Mouse (Mus musculus): ENCODE data around the gene Ankrd36. TPM values are rescaled to one million over a fixed set of nuclear protein-coding genes. Genes with fewer than 3 reads are reported as not detected.

Ankrd36 gene
- total RNA-seq, 2 experiments from 2014 or later: not detected

DNA sequence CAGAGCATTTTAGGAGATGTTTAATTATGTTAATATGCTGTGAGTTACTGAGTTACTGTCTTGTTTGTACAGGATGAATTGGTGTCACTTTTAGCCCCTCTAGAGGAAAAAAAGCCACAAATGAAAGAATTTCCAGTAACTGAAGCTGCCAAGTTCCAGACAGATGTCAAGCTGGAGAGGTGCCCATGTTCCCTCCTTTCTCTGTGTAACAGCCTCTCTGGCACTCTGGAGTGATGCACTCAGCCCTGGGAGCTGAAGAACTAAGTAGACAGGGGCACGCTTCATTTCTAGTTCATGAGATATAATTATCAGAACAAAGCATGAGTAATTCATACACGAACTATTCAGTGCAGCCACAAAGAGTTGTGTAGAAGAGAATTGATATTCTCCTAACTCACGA lies 45.0 kb downstream of the Ankrd36 start:
- no peak for DNase-seq (ENCODE audit: low spot score in 2 of 2)
- intact Hi-C loops (cut with DNase I): no loop called here

DNA sequence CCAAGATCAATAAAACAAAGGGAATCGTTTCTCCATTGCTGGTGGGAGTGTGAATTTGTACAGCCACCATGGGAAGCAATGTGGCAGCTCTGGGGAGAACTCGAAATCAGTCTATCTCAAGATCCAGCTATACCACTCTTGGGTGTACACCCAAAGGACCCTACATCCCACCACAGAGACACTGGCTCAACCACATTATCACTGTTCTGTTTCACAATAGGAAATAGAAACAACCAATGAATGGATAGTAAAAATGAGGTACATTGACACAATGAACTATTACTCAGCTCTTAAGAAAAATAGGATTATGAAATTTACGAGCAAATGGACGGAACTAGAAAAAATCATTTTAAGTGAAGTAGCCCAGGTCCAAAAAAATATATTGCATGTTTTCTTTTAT lies 55.6 kb downstream of the Ankrd36 start:
- intact Hi-C loops (cut with DNase I): no loop called here
- no peak for DNase-seq (ENCODE audit: low spot score in 2 of 2)

DNA sequence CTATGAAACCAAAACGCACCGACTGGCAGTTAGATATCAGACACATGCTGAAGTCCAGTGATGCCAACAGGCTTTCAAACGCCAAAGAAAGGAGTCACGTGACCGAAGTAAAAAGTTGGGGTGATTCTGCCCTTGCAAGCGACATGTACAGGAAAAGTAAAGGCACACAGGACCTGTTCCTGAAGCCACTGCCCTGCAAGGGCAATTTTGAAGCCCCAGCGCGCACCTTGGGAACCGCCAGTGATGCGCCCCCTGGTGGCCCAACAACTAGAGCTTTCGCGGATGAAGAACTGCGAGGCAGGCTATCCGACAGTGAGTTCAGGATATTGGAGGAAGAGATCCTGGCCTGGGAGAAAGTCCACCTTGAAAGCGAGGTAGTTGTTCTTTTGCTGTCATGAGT lies 59.5 kb downstream of the Ankrd36 start:
- peak; percentile 27 to 38 for DNase-seq (ENCODE audit: low spot score in 2 of 2)
- intact Hi-C loops (cut with DNase I): loop anchor here (2.0 kb wide), 1 partner anchor 144 kb away; no protein-coding TSS in a partner anchor

DNA sequence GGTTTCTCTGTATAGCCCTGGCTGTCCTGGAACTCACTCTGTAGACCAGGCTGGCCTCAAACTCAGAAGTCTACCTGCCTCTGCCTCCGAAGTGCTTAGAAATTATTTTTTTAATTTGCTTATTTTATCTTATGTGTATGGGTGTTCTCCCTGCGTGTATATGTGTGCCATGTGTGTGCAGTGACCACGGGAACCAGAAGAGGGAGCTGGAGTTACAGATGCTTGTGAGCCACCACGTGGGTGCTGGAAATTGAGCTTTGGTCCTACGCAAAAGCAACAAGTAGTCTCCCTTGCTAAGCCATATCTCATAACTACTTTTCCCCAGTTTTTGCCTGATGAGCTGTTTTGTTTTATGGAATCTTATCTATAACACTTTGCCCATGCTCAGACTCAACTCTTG lies 73.6 kb downstream of the Ankrd36 start:
- intact Hi-C loops (cut with DNase I): no loop called here
- no peak for DNase-seq (ENCODE audit: low spot score in 2 of 2)

DNA sequence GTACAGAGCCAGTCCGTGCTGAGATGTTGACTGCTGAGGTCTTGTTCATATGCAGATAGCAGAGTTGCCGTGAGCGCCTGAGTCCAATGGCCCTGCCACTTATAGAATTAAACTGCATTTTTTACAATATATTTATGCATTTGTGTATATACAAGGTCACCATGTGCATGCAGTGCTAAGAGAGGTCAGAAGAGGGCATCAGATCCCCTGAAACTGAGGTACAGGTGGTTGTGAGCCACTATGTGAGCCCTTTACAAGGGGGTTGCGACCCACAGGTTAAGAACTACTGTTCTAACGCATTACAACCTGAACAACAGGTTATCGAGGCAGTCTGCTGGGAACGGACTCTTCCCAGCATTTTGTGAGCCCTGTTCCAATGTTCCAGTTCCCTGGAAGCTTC lies 80.8 kb downstream of the Ankrd36 start:
- no peak for DNase-seq (ENCODE audit: low spot score in 2 of 2)
- intact Hi-C loops (cut with DNase I): no loop called here

DNA sequence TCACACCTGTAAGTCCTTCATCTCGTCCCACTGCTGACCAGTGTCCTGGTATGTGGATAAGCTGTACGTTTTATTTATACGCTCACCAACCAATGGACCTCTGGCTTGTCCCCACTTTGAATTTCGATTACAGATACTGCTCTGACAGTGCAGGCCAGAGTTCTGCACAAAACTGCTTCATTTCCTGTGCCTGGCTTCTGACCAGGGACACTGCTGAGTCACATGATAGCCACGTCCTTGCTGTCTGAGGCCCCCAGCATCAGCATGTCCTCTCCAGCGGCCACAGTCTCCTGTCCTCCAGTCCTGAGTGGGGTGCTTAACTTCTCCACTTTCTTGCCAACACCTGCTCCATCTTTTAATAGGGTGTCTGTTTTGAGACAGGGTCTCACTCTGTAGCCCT lies 113.1 kb downstream of the Ankrd36 start:
- no peak for DNase-seq (ENCODE audit: low spot score in 2 of 2)
- intact Hi-C loops (cut with DNase I): no loop called here

DNA sequence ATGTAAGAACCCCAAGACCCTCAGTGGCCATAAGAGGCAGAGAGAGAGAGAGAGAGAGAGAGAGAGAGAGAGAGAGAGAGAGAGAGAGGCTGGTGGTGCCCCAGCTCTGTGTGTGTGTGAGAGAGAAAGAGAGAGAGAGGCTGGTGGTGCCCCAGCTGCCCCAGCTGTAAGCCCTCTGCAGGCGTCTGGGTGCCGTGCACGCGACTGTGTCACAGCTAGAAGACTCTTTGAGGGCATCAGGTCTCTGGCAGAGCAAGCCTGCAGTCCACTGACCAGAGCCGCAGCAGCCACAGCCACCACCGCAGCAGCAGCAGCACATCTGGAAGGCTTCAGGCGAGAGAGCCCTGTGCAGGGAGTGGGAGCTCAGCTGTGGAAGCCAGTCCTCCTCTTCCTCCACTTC lies 114.8 kb downstream of the Ankrd36 start:
- intact Hi-C loops (cut with DNase I): no loop called here
- DNase-seq (ENCODE audit: low spot score in 2 of 2): no peak

DNA sequence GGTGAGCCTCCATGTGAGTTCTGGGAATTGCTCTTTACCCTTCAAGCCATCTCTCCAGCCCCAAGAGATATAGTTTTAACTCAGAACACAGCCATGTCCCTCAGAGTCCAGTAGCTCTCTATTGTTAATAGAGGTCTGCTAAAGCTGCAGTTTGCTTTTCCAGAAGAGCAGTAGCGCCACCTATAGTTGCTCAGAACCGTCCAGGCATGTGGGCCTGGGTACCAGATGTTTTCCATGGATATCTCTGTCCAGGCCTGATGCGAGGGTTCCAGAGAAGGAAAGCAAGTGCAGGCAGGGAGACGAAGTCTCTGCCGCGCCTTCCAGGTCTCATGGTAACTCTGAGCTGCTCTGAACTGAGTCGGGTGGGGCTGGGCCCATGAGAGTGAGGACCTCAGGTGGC lies 122.3 kb downstream of the Ankrd36 start:
- intact Hi-C loops (cut with DNase I): loop anchor here (2.0 to 5.0 kb wide), 3 partner anchors 129 to 207 kb away; partner anchors contain the start of gene Ccdc117
- peak; percentile 49 to 62 for DNase-seq (ENCODE audit: low spot score in 2 of 2)

DNA sequence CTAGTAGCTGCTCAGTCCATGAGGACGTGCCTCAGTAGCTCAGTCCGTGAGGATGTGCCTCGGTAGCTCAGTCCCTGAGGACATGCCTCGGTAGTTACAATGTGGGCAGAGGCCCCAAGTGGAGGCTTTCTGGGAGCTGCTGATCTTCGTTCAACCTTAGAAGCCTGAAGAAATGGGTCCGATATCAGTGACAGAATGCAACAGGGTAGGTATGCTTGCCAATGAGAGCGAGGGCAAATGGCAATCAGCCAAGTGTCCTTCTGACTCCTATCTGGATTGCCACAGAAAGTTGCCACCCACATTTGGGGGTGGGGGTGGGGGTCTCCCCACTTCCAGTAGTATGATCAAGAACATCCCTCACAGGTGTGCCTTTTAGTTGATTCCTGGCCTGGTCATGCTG lies 131.3 kb downstream of the Ankrd36 start:
- intact Hi-C loops (cut with DNase I): no loop called here
- no peak for DNase-seq (ENCODE audit: low spot score in 2 of 2)

DNA sequence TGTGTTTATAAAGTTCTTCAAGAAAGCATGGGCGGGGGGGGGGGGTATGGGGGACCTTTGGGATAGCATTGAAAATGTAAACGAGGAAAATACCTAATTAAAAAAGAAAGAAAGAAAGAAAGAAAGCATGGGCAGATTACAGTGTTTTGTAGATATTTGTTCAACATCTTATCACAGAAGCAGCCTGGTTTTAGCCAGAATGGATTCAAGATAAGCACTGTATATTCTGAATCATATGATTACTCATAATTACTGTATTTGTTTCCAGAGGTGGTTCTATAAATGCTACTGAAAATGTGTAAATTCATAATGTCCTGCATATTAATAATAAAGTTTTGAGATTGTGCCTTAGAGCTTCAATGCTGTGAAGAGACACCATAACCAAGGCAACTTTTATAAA lies 131.8 kb downstream of the Ankrd36 start:
- DNase-seq (ENCODE audit: low spot score in 2 of 2): no peak
- intact Hi-C loops (cut with DNase I): no loop called here

DNA sequence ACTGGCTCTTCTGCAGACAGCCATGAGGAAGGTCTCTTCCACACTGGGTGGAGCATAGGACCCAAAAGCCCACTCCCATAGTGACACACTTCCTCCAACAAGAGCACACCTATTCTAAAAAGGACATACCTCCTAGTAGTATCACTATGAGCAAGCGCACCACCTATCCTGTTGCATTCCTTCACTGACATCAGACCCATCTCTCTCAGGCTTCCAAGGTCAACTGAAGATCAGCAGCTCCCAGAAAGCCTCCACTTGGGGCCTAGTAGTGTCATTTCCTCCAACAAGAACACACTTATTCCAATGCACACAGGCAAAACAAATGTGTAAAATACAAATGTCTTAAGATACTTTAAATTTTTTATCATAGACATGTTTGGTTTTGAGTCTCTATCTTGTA lies 132.3 kb downstream of the Ankrd36 start:
- DNase-seq (ENCODE audit: low spot score in 2 of 2): no peak
- intact Hi-C loops (cut with DNase I): no loop called here

DNA sequence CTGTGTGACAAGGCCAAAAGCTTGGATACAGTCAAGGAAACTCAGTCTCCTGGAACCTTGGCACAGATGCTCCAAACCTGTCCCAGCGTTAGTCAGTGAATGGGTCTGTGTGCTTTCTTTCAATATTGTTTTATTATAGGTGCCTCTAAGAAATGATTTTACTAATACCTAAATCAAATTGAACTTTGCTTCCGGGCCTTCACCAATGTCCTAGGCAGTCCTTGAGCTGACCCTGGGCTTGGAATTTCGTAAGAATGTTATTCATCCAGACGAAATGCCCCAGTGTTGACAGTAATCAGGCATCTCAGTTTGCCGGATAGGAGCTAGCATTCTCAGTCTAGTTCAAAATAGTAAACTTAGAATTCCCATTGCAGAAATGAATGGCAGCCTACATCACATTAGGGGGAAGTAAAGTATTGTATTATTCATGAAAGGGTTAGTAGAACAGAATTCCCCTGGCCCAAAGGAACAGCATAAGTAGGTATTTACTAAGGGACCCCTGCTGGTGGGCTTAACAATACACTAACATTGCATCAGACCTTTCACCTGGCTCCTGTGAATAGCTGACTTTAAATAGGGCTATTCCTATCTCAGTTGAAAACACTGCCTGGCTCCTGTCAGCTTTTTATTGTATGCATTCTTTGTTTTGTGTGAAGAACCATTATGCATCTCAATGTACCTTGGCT lies 132.9 kb downstream of the Ankrd36 start:
- intact Hi-C loops (cut with DNase I): no loop called here

DNA sequence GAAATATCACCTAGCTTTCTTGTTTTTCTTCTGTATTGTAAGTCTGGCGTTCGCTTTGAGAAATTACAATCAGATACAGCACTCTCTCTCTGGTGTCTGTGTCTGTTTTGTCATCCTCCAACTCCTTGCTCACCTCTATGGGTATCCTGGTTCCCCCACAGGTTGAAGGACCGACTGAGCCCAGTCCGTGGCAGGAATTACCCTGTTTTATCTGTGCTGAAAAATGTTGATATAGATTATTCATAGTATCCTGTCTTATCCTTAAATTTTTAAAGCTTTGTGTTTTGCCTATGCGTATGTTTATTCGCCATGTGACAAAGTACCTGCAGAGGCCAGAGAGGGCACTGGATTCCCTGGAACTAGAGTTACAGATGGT lies 133.5 kb downstream of the Ankrd36 start:
- intact Hi-C loops (cut with DNase I): no loop called here
- DNase-seq (ENCODE audit: low spot score in 2 of 2): no peak

More for the DNA sequence above, 132.9 kb downstream of the Ankrd36 start:
- DNase-seq (ENCODE audit: low spot score in 2 of 2): no peak

DNA sequence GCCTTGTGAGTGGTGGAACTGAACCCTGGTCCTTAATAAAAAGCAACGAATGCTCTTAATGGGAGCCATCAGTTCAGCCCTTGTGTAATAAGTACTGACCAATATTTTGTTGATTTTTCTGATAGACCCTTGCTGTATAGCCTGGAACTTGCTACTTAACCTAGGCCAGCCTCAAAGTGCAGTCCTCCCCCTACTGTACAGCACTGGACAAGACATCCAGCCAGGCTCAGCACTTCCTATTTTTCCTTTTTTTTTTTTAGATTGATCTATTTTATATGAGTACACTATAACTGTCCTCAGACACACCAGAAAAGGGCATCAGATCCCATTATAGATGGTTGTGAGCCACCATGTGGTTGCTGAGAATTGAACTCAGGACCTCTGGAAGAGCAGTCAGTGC lies 133.9 kb downstream of the Ankrd36 start:
- no peak for DNase-seq (ENCODE audit: low spot score in 2 of 2)
- intact Hi-C loops (cut with DNase I): no loop called here

DNA sequence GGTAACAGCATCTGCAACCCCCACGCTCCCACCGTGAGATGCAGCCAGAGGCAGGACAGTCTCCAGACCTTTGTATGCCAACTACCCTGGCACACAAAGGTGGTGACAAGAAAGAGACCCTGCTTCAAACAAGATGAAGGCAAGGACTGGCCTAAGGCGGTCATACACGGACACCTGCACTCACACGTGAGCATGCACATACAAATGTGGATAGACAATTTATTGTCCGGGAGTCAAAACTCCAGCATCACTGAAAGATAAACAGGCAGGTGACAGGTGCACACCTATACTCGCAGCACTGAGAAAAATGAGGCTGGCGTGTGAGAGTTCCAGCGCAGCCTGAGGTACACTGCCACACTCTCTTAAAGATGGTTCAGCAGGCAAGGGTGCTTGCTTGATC lies 136.5 kb downstream of the Ankrd36 start:
- intact Hi-C loops (cut with DNase I): loop anchor here (5.0 kb wide), 2 partner anchors 164 to 219 kb away; partner anchors contain the start of gene Ccdc117
- DNase-seq (ENCODE audit: low spot score in 2 of 2): no peak

DNA sequence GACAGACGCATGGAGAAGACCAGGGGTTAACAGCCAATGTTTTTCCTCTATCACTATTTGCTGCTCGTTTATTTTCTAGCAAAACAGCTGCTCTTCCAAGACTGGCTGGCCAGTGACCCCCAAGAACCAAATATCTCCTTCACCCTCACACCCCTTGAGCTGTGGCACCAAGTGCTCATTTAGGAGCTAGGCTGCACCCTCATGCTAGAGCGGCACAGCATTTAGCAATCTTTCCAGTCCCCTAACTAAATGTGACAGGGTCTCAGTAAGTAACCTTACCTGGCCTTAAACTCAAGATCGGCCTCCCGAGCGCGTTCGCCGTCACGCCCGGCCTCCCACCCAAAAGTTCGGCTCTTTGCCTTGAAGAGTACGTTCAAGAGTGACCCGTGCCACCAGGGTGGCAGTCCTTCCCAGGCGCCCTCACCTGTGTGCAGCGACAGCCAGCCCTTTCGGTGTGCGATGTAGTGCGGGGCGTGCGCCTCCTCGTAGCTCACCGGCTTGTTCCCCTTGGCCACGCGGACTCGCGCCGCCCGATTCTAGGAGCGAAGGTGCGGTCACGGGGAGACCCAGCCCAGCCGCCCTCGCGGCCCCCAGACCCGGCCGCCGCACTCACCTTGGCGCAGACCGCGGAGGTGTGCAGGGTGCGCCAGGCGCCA lies 137.5 kb downstream of the Ankrd36 start:
- DNase-seq (ENCODE audit: low spot score in 2 of 2): peak; percentile 39 to 57
- intact Hi-C loops (cut with DNase I): loop anchor here (5.0 kb wide), 2 partner anchors 165 to 220 kb away; partner anchors contain the start of gene Ccdc117

DNA sequence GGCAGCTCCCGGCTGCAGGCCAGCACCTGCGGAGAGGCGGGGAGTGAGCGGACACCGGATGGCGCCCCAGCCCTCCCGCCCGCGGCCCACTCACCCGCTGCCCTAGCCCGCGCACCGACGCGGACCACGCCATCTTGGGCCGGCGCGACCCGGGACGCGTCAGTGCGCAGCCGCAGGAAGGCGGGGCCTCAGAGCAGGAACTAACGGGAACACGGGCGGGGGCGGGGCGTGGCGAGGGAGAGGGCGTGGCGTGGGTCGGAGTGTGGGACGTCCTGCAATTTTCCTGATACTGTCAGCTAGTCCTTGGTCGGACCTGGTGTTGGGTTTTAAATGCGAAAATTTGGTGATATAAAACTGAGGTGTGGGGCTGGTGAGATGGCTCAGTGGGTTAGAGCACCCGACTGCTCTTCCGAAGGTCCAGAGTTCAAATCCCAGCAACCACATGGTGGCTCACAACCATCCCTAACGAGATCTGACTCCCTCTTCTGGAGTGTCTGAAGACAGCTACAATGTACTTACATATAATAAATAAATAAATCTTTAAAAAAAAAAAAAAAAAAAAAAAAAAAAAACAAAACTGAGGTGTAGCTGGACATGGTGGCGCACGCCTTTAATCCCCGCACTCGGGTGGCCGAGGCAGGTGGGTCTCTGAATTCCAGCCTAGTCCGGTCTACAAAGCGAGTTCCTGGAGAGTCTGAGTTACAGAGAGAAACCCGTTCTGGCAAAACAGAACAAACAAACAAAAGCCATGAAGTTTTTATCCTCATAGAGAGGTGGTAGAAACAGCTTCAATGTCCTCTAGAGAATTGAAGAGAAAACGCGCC lies 138.3 kb downstream of the Ankrd36 start:
- intact Hi-C loops (cut with DNase I): loop anchor here (5.0 kb wide), 2 partner anchors 165 to 220 kb away; partner anchors contain the start of gene Ccdc117
- peak; percentile 79 to 84 for DNase-seq (ENCODE audit: low spot score in 2 of 2)

DNA sequence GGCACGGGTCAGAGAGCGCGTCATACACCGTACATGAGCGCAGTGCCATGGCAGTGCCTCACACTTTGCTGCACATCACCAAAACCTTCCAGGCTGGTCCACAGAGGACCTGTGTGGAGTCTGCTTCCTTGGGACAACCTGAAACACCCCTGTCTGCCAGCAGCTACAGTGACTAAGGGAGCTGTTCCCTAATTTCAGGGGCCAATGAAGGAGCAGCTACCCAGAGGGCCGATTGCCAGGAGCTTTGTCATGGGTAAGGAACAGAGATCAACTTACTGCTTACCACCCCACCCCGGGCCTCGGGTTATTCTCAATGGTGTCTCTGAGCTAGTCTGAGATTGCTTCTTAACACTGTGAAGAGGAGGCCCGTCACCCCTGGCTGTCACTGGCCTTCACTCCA lies 145.7 kb downstream of the Ankrd36 start:
- intact Hi-C loops (cut with DNase I): no loop called here
- DNase-seq (ENCODE audit: low spot score in 2 of 2): no peak

DNA sequence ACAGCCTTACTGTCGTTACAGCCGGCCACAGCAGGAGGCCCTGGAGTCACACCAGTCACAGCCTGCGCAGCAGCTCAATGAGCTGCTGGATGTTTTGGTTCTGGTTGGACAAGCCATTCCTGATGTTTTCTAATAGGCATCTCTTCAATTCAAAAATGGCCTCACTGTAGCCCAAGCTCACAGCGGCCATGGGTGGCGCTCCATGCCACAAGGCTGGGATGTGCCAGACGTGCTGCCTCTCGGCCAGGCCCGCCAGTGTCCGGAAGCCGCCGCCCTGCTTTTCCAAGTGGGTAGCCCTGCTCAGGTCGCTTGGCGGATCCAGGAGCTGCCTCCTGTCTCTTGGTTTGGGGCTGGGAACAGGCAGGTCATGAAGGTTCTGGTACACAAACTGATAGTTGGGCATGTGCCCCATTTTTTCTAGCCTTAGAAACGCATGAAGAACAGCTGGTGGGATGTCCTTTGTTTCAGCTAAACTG lies 146.2 kb downstream of the Ankrd36 start, which contains the start of gene Mrps24:
Gene Mrps24, minus strand, starts transcription at position 51 of the 476 bp plus-strand sequence.
- no peak for DNase-seq (ENCODE audit: low spot score in 2 of 2)
- intact Hi-C loops (cut with DNase I): no loop called here

DNA sequence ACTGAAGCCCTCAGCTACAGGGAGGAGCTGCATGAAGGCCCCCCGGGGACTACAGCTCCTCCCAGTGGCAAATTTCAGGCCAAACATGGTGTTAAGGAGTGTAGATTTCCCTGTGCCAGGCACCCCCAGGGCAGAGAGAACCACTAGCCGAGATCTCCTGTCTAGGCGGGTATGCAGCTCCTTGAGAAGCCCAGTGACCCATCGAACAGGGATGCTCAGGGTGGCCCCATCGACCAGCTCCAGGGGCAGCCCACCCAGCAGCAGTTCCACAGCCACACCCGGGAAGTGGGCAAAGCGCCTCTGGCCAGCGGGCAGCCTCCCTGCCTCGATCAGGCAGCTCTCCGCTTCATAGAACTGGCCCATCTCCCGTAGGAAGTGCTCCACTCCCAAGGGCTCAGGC lies 146.8 kb downstream of the Ankrd36 start:
- intact Hi-C loops (cut with DNase I): no loop called here
- no peak for DNase-seq (ENCODE audit: low spot score in 2 of 2)

All from left cerebral cortex, postnatal 25 days (tissue).